Mouse (Mus musculus) embryonic fibroblast, embryonic 13.5 days (primary cell): ENCODE data around the gene Usp42.

ENCODE experiments used
- CTCF ChIP-seq: IDR thresholded peaks from 2 replicates; pipeline ENCODE4 v1.5.1; 2011; ENCODE audit warnings: mild to moderate bottlenecking, control low read depth, low read length, moderate library complexity, borderline replicate concordance; ENCODE audit not compliant: insufficient read depth
- POLR2A ChIP-seq: IDR thresholded peaks from 2 replicates; pipeline ENCODE4 v1.6.1; 2011; ENCODE audit warnings: low read depth, mild to moderate bottlenecking, control low read depth, low read length, moderate library complexity

- TF ChIP-seq POLR2A (no peak), CTCF (no peak)
These were observed 35.8 kb downstream of the Usp42 start for GRCm38 (mm10) chr5:143696323-143696722.
